Mouse (Mus musculus) liver, postnatal 0 days (tissue): Measurements from ENCODE around the gene Olfr819.

ENCODE experiments used
- CTCF ChIP-seq: sonication (generic); IDR thresholded peaks from 2 replicates; pipeline ENCODE4 v1.5.1; 2016; ENCODE audit warnings: antibody characterized with exemption, low read depth
- EP300 ChIP-seq: IDR thresholded peaks from 2 replicates; pipeline ENCODE4 v1.6.1; 2016; ENCODE audit warnings: antibody characterized with exemption, low read depth, mild to moderate bottlenecking

GRCm38 (mm10) chr10:129915497-129915896, 51.6 kb downstream of the Olfr819 start, which contains the start of gene Olfr816:
- TF ChIP-seq CTCF: no peak
- no peak for TF ChIP-seq EP300
